Mouse (Mus musculus): ENCODE measurements around the gene Slc24a1.

DNA sequence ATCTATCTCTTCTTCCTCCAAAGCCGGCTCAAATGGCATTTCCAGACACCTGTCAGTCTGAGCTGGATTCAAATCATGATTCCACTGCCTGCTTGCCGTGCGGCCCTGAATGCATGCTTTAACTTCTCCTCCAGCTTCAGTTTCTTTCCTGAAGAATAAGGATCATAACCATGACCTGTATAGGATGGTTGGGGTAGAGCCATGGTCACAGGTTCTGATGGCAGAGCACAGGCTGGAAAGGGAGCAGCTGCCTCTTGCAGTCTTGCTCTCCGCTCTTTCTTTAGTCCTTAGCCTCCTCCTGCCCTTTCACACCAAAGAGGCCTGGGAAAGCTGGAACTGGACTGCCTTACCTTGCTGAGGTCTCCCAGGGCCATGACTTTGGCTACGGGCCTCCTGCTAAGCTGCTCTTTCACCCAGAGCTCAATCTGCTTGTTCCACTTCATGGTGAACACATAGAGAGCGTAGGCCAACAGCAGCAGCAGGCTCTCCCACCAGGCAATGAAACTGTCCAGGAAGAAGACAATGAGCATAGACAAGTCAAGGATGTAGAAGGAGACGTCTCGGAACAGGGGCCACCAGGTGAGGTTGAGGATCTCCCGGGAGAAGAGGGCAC lies 3.8 kb downstream of the Slc24a1 start:
- TF ChIP-seq CTCF (IDR thresholded peaks at IDR 0.05; ENCODE audit: borderline replicate concordance, extremely low read depth, insufficient read depth, insufficient read length) (no peak), POLR2A (IDR thresholded peaks at IDR 0.05; ENCODE audit: borderline replicate concordance, extremely low read depth, insufficient read depth, insufficient read length, poor library complexity, severe bottlenecking) (no peak)
